ENCODE assay signal across 22 mouse cellular contexts in genomic region chr4:63886156-63886555, GRCm38 (mm10). TPM values are rescaled to one million over a fixed set of nuclear protein-coding genes. Genes with fewer than 3 reads are reported as not detected.
"Had no signal": no experiment of that assay in that cellular context is flagged by ENCODE, and none has a peak within 500 bp of the region (broad histone marks: within the 10 kb centered on the region; RNA-seq: fewer than 3 reads in every experiment).

No protein-coding gene starts in this region.

- ATAC-seq: midbrain, embryonic 15.5 days had no signal

- DNase-seq: kidney, adult 9 months; kidney, postnatal 25 days; layer of hippocampus, postnatal 36 days; liver, embryonic 13.5 days; lung, adult 2 months; lung, postnatal 14 days; lung, postnatal 4 days; retina, postnatal 1 day; thymus, adult 2 months; thymus, postnatal 14 days; thymus, postnatal 4 days had no signal

RNA-seq across cellular contexts. Expression of gene Tnfsf8, which starts 25.0 kb away (rescaled TPM):
- total RNA-seq: layer of hippocampus, postnatal 10 days; layer of hippocampus, postnatal 36 days; left cerebral cortex, adult 2 months; left cerebral cortex, postnatal 10 days; left cerebral cortex, postnatal 36 days had no signal
- polyA plus RNA-seq: kidney, postnatal 0 days; limb, embryonic 11.5 days; liver, embryonic 13.5 days; liver, embryonic 16.5 days; midbrain, embryonic 12.5 days; midbrain, embryonic 15.5 days; neural tube, embryonic 13.5 days; stomach, embryonic 16.5 days had no signal
